Mouse (Mus musculus) large intestine, adult 2 months (tissue): ENCODE results near the gene Nf1. TPM values are rescaled to one million over a fixed set of nuclear protein-coding genes. Genes with fewer than 3 reads are reported as not detected.
A peak's percentile ranks its signal among the peaks of the same experiment; 100 is the strongest.
"Not testable (repeated sequence)": the region's sequence is repeated elsewhere in the genome, so short reads cannot be mapped to it uniquely, and the experiment has no call there.

Experiments
- DNase-seq: peaks from one replicate; pipeline ENCODE4 v3.0.0-alpha.2; 2012; ENCODE audit warnings: low read depth, low spot score
- WGBS: fragments of 180-500 bp; shearing (Covaris S2); methylation state at CpG from one replicate; pipeline ENCODE4 v1.1.7; 2018; 5-methylcytosine and 5-hydroxymethylcytosine counted together
- polyA plus RNA-seq: library from polyadenylated mRNA; depleted of rRNA; stranded (reverse); fragments of >200 nt; gene quantifications from 2 replicates; pipeline ENCODE4 v1.2.3, GENCODE M21; 2012; rRNA removed

Gene Nf1
- polyA plus RNA-seq, result 5.3 and 9.2 TPM in 2 replicates

DNA sequence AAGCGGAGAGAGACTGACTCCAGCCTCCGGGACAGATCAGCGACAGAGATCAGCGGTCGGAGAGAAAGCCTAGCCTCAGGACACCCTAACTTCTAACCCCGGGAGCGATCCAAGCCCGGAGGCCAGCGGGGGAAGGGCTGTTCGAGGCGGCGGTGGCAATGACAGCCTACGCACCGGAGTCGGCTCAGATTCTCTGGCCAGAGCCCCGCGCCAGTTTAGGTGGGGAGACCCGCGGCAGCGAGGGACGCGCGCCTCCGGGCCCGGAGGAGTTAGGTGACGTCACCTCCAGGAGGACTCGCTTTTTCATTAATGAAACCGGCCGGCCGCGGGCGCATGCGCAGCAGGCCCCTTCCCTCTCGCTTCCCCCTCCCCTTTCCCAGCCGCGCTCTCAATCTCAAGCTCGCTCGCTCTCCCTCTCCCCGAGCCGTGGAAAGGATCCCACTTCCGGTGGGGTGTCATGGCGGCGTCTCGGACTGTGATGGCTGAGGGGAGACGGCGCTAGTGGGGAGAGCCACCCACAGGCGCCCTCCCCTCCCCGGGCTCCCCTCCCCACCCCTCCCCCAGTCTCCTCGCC lies at the start of gene Nf1:
Gene Nf1, plus strand, starts transcription at position 460 of the 574 bp plus-strand sequence.
- WGBS, result 1% methylated on average over 45 of the region's 49 CpGs
- DNase-seq, result peak; percentile 77

GRCm38 (mm10) chr11:79290473-79290872 lies 49.0 kb upstream of the Nf1 start:
- WGBS, result 44% methylated on average over 2 of the region's 2 CpGs

DNA sequence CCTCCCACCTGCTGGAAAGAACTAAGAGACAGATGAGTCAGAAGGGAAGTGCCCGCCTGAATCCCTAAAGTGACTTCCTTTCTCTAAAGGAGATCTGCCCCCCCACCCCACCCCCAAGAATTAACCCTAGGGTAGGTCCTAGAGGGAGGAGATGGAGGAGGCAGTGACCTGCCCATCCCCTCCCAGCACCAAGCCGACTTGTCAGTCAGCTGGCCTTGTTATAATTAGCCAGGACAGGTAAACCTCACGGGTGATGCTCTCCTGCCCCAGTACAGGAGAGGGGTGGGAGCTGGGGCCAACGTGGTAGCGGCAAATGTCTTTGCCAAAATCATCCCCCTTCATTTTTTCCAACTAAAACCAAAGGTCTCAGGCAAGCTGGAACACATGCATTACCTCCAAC lies 47.8 kb upstream of the Nf1 start:
- no peak for DNase-seq
- WGBS, result 27% methylated on average over 5 of the region's 5 CpGs

More at GRCm38 (mm10) chr11:79290473-79290872, 49.0 kb upstream of the Nf1 start:
- no peak for DNase-seq

- 33% methylated on average over 3 of the region's 3 CpGs for WGBS
- peak; percentile 76 for DNase-seq
Measured at GRCm38 (mm10) chr11:79292130-79292529, 47.4 kb upstream of the Nf1 start.

GRCm38 (mm10) chr11:79293025-79293424 lies 46.5 kb upstream of the Nf1 start:
- WGBS, result 68% methylated on average over 3 of the region's 3 CpGs
- DNase-seq, result no peak

GRCm38 (mm10) chr11:79293971-79294370 lies 45.5 kb upstream of the Nf1 start:
- peak; percentile 77 for DNase-seq
- 16% methylated on average over 1 of the region's 1 CpGs for WGBS

DNA sequence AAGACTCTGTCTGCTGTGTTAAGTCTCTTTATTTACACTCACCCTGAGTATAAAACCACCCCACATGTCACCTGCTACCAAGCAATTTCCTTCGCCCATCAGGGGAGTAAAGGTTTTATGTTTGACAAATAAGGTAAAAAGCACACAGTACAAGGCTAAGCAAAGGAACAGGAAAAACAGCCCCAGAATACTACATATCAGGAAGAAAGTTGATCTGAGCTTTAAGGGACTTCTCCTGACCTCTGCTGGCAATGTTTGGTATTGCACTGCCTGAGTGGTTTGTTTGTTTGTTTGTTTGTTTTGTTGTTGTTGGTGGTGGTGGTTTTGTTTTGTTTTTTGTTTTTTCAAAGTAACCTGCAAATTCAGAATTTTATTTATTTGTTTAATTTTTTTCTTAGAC lies 43.3 kb upstream of the Nf1 start:
- DNase-seq, result peak; percentile 62
- WGBS, result 16% methylated on average over 1 of the region's 1 CpGs

GRCm38 (mm10) chr11:79296856-79297491 lies 42.5 kb upstream of the Nf1 start, which contains the start of gene Gm9964:
TSS of gene Gm9964 (minus strand) at chr11:79296906.
- DNase-seq, result no peak
- 79% methylated on average over 5 of the region's 5 CpGs for WGBS

- WGBS, result 74% methylated on average over 9 of the region's 9 CpGs
- DNase-seq, result no peak
Measured at GRCm38 (mm10) chr11:79299719-79300431, 39.6 kb upstream of the Nf1 start.

DNA sequence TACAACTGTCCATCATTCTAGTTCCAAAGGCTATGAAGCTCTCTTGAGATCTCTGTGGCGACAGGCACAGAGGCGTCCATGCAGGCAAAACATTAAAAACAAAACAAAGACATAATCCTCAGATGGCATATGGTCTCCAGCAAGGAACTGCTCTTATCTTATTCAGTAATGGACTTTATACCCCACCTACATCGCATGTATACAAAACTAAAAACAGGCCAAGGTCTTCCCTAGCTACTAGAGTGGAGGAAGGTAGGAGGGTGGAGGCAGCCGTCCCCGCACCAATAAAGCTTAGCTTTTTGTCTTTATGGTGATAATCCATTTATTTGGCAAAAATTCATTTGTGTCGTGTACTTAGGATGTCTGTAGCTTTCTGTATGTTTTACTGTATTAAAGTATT lies 36.4 kb upstream of the Nf1 start:
- no peak for DNase-seq
- WGBS, result 43% methylated on average over 6 of the region's 6 CpGs

DNA sequence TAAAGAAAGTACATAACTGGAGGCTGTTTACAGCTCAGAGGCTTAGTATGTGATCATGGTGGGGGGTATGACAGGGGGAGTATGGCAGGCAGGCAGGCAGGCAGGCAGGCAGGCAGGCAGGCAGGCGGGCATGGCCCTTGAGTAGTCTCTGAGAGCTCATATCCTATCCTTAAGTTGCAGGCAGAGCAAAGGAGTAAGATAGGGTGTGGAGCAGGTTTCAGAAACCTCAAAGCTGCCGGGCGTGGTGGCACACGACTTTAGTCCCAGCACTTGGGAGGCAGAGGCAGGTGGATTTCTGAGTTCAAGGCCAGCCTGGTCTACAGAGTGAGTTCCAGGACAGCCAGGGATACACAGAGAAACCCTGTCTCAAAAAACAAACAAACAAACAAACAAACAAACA lies 35.2 kb upstream of the Nf1 start:
- 63% methylated on average over 4 of the region's 4 CpGs for WGBS

DNA sequence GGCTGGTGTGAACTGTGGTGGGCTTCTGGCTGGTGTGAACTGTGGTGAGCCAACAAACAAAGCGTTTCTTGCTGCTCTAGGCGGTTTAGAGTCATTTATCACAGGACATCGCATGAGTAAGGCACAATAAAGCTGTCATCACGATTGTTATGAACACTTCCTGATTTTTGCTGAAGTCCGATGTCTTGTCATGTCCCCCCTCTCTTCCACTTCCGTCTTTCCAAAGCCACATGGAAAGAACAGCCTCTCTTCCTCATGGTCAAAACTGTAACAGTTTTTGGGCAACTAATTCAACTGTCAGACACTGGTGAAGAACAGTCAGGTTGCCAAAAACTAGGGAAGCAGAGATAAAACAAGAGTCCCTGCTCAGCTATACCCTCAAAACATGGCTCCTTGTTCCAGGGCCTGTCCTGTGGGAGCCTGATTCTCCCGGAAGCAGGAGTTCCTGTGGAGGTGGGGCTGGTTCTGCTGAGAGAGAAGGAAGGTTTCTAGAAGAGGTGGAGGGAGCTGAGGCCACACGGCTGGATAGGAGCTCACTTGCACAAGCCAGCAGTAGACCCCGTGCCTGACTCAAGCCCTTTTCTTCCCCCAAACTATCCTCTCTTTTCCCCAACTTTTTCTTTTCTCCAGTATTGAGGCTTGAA lies 33.7 kb upstream of the Nf1 start:
- no peak for DNase-seq
- 55% methylated on average over 9 of the region's 9 CpGs for WGBS

More for the DNA sequence above, 35.2 kb upstream of the Nf1 start:
- not testable (repeated sequence) for DNase-seq

DNA sequence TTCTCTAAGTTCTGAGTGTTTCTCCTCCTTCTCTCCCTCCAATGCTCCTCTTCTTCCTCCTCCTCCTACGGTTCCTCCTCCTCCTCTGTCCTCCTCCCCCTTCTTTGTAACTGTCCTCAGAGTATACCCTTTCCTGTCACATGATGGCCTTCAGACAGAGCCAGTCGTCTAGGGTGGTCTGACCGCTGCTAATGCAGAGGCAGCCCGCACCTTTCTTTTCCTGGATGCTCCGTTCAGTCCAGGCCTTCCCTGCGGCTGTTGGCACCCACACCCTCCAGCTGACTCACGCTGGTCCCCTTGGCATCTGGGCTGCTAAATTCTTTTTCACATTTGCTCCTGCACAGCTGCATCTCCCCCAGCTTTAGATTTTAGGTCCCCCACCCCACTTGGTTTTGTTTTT lies 33.0 kb upstream of the Nf1 start:
- DNase-seq, result no peak
- WGBS, result 58% methylated on average over 7 of the region's 7 CpGs

DNA sequence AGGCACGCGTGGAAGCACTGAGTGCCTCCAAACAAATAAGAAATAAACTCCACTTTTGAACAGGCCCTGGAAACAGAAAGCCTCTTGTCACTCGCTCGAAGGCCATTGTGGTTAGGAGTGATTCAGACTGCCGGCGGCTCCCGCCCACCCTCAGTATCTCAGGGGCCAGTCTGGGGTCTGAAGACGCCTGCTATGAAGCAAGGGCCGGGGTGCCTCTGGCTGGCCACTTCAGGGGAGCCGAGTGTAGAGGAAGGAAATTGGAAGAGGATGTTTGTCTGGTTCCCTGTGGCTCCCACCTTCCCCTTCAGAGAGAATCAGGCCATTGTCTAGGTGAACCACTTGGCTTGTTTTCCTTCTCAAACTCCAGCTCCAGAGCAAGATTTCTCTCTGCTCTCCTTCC lies 32.5 kb upstream of the Nf1 start:
- DNase-seq, result no peak
- 43% methylated on average over 10 of the region's 10 CpGs for WGBS

DNA sequence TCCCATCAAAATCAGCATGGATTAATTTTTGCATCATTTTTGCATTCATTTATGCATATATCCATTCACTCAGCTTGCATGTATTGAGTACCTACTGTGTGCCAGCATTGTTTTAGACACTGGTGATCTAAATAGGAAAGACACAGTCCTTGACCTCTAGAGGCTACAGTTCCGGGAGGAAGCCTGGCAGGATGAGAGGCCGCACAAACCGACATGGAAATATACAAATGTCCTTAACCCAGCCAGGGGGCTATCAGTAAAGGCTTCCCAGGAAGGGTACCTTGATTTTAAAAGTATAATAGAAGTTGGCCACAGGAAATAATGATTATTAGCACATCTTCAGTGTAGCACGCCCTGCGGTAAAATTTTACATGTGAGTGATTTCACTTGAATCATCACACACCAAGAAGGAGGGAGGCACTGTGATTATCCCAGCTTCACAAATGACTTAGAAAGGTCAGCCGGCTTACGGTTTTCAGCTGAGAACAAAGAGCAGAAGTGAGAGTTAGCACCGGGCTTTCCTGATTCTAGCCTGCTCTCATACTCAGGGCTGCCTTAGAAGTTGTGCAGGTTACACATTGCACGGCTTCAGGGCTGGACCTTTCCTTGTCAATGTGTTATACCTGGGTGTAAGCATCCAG lies 31.8 kb upstream of the Nf1 start:
- DNase-seq, result no peak
- 76% methylated on average over 9 of the region's 9 CpGs for WGBS

DNA sequence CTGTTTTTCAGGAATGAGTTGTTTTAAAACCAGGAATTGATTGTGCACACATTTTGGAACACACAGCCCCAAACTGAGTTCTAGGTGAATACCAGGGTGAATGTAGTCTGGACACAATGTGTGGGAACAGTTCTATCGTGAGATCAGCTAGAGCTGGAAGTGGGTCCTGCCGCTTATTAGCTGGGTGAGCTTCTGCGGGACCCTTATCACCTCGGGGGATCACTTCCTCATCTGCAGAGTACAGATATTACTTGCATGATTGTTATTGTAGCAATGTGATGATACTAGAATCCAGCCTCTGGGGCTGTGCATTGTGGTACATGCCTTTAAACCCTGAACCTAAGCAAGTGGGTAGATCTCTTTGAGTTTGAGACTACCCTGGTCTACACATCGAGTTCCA lies 29.0 kb upstream of the Nf1 start:
- 76% methylated on average over 5 of the region's 5 CpGs for WGBS
- DNase-seq, result no peak

DNA sequence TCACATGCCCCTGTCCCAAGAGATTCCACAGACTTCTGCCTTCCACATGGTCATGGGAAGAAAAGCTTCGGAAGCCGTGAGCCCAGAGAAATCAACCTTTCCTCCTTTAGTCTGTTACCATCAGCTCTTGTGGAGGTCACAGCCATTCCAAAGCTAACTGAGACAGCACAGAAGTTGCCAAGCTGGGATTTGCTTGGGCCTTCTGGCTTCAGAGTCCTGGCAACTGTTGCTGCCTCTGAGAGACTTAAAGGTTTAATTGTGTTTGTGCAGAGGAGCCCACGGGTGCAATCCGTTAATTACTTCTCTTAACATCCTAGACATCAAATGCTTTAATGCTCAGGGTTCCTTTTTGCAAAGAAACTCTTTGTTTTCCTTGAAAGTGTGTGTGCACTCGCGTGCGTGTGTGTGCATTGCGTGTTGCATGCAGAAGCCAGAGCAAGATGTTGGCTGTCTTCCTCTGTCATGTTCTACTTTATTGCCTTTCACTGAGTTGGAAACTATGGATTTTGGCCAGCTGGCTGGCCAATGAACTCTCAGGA lies 22.6 kb upstream of the Nf1 start:
- 79% methylated on average over 8 of the region's 8 CpGs for WGBS
- DNase-seq, result no peak

DNA sequence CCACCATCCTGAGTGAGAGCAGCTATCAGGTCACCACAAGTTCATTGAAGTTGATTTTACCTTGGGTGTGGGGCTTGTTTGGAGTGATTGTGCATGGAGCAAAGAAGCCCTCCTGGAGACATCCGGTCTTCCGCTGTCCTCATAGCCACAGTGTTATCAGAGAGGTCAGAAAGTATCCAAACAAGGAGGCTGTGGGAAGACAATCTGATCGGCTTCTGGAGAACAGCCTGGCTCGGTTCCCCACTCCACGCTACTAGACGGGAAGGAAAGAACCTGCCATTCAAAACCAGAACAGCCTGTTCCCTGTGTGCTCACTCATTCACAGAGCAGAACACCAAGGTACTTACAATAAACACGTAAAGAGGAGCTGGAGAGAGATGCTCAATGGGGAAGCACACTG lies 19.7 kb upstream of the Nf1 start:
- 56% methylated on average over 7 of the region's 7 CpGs for WGBS
- no peak for DNase-seq

- DNase-seq, result no peak
- WGBS, result 67% methylated on average over 12 of the region's 12 CpGs
Measured at GRCm38 (mm10) chr11:79323985-79324685, 15.4 kb upstream of the Nf1 start.
